In genomic region chr2:6872131-6872893, GRCm38 (mm10) we compare ENCODE assay signal across 7 mouse cellular contexts.
DNase-seq lines count a peak whose midpoint lies in the region; ATAC-seq lines count a peak whose summit lies in the region.

No protein-coding gene starts in this region.

- WGBS in intestine, embryonic 14.5 days, result under 1% methylated on average over 49 of the region's 124 CpGs
- 1% methylated on average over 49 of the region's 124 CpGs for WGBS in limb, embryonic 15.5 days
- under 1% methylated on average over 47 of the region's 124 CpGs for WGBS in midbrain, embryonic 16.5 days

- ATAC-seq in activated CD4-positive, CD25-positive, alpha-beta regulatory T cell, adult 4 months, result peak; percentile 74
- ATAC-seq in intestine, embryonic 14.5 days (replicated peaks; ENCODE audit: low FRiP score, low TSS enrichment, low read depth), result peak; percentile 93
- ATAC-seq in limb, embryonic 15.5 days (ENCODE audit: insufficient number of reproducible peaks, low FRiP score, low TSS enrichment, low read depth), result peak; percentile 88
- ATAC-seq in midbrain, embryonic 16.5 days, result peak; percentile 84

- H3K27me3 ChIP-seq in intestine, embryonic 14.5 days (replicated peaks; ENCODE audit: control insufficient read depth, insufficient read depth, low read length), result peaks cover 38% of the 10 kb centered on the region
- H3K27me3 ChIP-seq in limb, embryonic 15.5 days, result peaks cover 4% of the 10 kb centered on the region
- no peaks in the 10 kb centered on the region for H3K27me3 ChIP-seq in midbrain, embryonic 16.5 days (ENCODE audit: control insufficient read depth, insufficient read depth, low read depth, low read length)

- H3K9me3 ChIP-seq in intestine, embryonic 14.5 days (ENCODE audit: control insufficient read depth, low read length), result no peaks in the 10 kb centered on the region
- H3K9me3 ChIP-seq in limb, embryonic 15.5 days, result no peaks in the 10 kb centered on the region
- H3K9me3 ChIP-seq in midbrain, embryonic 16.5 days (replicated peaks; ENCODE audit: control insufficient read depth, low read length, poor library complexity, severe bottlenecking), result no peaks in the 10 kb centered on the region

- H3K4me1 ChIP-seq in intestine, embryonic 14.5 days (replicated peaks; ENCODE audit: control insufficient read depth, insufficient read depth, low read length), result no peaks in the 10 kb centered on the region
- peaks cover 3% of the 10 kb centered on the region for H3K4me1 ChIP-seq in limb, embryonic 15.5 days
- peaks cover 54% of the 10 kb centered on the region for H3K4me1 ChIP-seq in midbrain, embryonic 16.5 days (ENCODE audit: control insufficient read depth, insufficient read depth, low read length)

- H3K4me2 ChIP-seq in intestine, embryonic 14.5 days (ENCODE audit: low read length), result peak overlapping the region; percentile 81
- H3K4me2 ChIP-seq in limb, embryonic 15.5 days, result peak overlapping the region; percentile 93
- H3K4me2 ChIP-seq in midbrain, embryonic 16.5 days (ENCODE audit: low read length), result peak overlapping the region; percentile 83

- peak overlapping the region; percentile 79 for H3K27ac ChIP-seq in intestine, embryonic 14.5 days (ENCODE audit: low read depth)
- H3K27ac ChIP-seq in limb, embryonic 15.5 days, result peak overlapping the region; percentile 81
- H3K27ac ChIP-seq in midbrain, embryonic 16.5 days (ENCODE audit: low read length), result peak overlapping the region; percentile 94

- intact Hi-C loops in gastrocnemius, postnatal 14 days (cut with DNase I; ENCODE audit: low total_unique reads), result no loop called here

- no peaks in the 10 kb centered on the region for H3K36me3 ChIP-seq in intestine, embryonic 14.5 days (ENCODE audit: control insufficient read depth, insufficient read depth, low read length)
- H3K36me3 ChIP-seq in limb, embryonic 15.5 days, result no peaks in the 10 kb centered on the region
- H3K36me3 ChIP-seq in midbrain, embryonic 16.5 days (ENCODE audit: control insufficient read depth, insufficient read depth, low read length), result no peaks in the 10 kb centered on the region

- peak; percentile 88 to 92 for DNase-seq in cerebellum, postnatal 25 days
- peak; percentile 85 for DNase-seq in gastrocnemius, postnatal 14 days
- peak; percentile 87 for DNase-seq in intestine, embryonic 14.5 days (ENCODE audit: low spot score)
- peak; percentile 21 to 57 for DNase-seq in spleen, postnatal 10 days (ENCODE audit: low spot score in 2 of 2)

- peak overlapping the region; percentile 73 for H3K9ac ChIP-seq in intestine, embryonic 14.5 days (ENCODE audit: low read length)
- H3K9ac ChIP-seq in limb, embryonic 15.5 days, result peak overlapping the region; percentile 67
- peak overlapping the region; percentile 97 for H3K9ac ChIP-seq in midbrain, embryonic 16.5 days (ENCODE audit: low read depth, low read length)

- H3K4me3 ChIP-seq in intestine, embryonic 14.5 days (ENCODE audit: low read depth, low read length), result peak overlapping the region; percentile 84
- peak overlapping the region; percentile 82 for H3K4me3 ChIP-seq in limb, embryonic 15.5 days
- peak overlapping the region; percentile 95 for H3K4me3 ChIP-seq in midbrain, embryonic 16.5 days (ENCODE audit: low read depth, low read length)

Comparison
In these comparisons a context has a peak if more than half of its experiments do, and no peak if none do; other contexts are left out.
1. Peak in every context shown above with its lines: DNase-seq, ATAC-seq, H3K4me3 ChIP-seq and H3K27ac ChIP-seq.
2. DNase-seq: peak in every context shown above with its lines; median percentile 90 in cerebellum, postnatal 25 days; 87 in intestine, embryonic 14.5 days; 85 in gastrocnemius, postnatal 14 days; 39 in spleen, postnatal 10 days.